In genomic region chr11:53773641-53774360, GRCm38 (mm10) we compare ENCODE assay signal across 28 mouse cellular contexts. TPM values are rescaled to one million over a fixed set of nuclear protein-coding genes. Genes with fewer than 3 reads are reported as not detected.
"Had no signal": no experiment of that assay in that cellular context is flagged by ENCODE, and none has a peak within 500 bp of the region (broad histone marks: within the 10 kb centered on the region; RNA-seq: fewer than 3 reads in every experiment).

No protein-coding gene starts in this region.

- H3K9me3 ChIP-seq: heart, embryonic 10.5 days; heart, embryonic 13.5 days; heart, embryonic 15.5 days; hindbrain, embryonic 10.5 days; hindbrain, embryonic 12.5 days; intestine, embryonic 15.5 days; limb, embryonic 10.5 days; limb, embryonic 12.5 days; liver, embryonic 13.5 days; liver, embryonic 15.5 days had no signal

- H3K4me3 ChIP-seq: heart, embryonic 10.5 days; heart, embryonic 13.5 days; heart, embryonic 15.5 days; hindbrain, embryonic 10.5 days; hindbrain, embryonic 12.5 days; intestine, embryonic 15.5 days; layer of hippocampus, adult 2 months; left cerebral cortex, adult 2 months; limb, embryonic 10.5 days; limb, embryonic 12.5 days; liver, embryonic 13.5 days; liver, embryonic 15.5 days had no signal

- H3K9ac ChIP-seq: heart, embryonic 13.5 days; heart, embryonic 15.5 days; hindbrain, embryonic 12.5 days; hindbrain, embryonic 14.5 days; intestine, embryonic 15.5 days; limb, embryonic 12.5 days; liver, embryonic 13.5 days; liver, embryonic 15.5 days had no signal

- H3K27me3 ChIP-seq: heart, embryonic 15.5 days; intestine, embryonic 15.5 days had no signal

- H3K4me2 ChIP-seq: heart, embryonic 13.5 days; heart, embryonic 15.5 days; hindbrain, embryonic 12.5 days; hindbrain, embryonic 14.5 days; intestine, embryonic 15.5 days; limb, embryonic 12.5 days; liver, embryonic 11.5 days; liver, embryonic 13.5 days; liver, embryonic 15.5 days had no signal

- H3K36me3 ChIP-seq: hindbrain, embryonic 12.5 days had no signal

- H3K27ac ChIP-seq: heart, embryonic 10.5 days; heart, embryonic 13.5 days; heart, embryonic 15.5 days; hindbrain, embryonic 10.5 days; hindbrain, embryonic 12.5 days; hindbrain, embryonic 14.5 days; intestine, embryonic 15.5 days; layer of hippocampus, adult 2 months; left cerebral cortex, adult 2 months; limb, embryonic 10.5 days; limb, embryonic 12.5 days; liver, embryonic 13.5 days; liver, embryonic 15.5 days had no signal

- DNase-seq: gastrocnemius, postnatal 10 days; gastrocnemius, postnatal 25 days; heart, postnatal 4 days; kidney, adult 18-20 months; kidney, adult 8-10 months; kidney, postnatal 10 days; kidney, postnatal 4 days; liver; liver, embryonic 13.5 days had no signal

- ATAC-seq: hindbrain, embryonic 16.5 days; intestine, embryonic 15.5 days had no signal

RNA-seq across cellular contexts. Expression of gene Gm17334, which starts 0.8 kb away (rescaled TPM):
- polyA plus RNA-seq: heart, embryonic 10.5 days; heart, embryonic 15.5 days; heart, postnatal 0 days; hindbrain, embryonic 10.5 days; hindbrain, embryonic 12.5 days; hindbrain, embryonic 14.5 days; hindbrain, embryonic 16.5 days; kidney, embryonic 14.5 days; limb, embryonic 10.5 days; liver, embryonic 11.5 days; liver, embryonic 13.5 days had no signal

RNA-seq across cellular contexts. Expression of gene Il5, which starts 53.2 kb away (rescaled TPM):
- polyA plus RNA-seq: heart, embryonic 10.5 days; heart, embryonic 13.5 days; heart, embryonic 15.5 days; hindbrain, embryonic 10.5 days; hindbrain, embryonic 12.5 days; hindbrain, embryonic 14.5 days; hindbrain, embryonic 16.5 days; inflammation-experienced regulatory T-cells, adult 6 months; intestine, embryonic 15.5 days; kidney, embryonic 14.5 days; kidney, embryonic 16.5 days; limb, embryonic 10.5 days; limb, embryonic 12.5 days; limb, embryonic 14.5 days; liver, embryonic 11.5 days; liver, embryonic 13.5 days; liver, embryonic 15.5 days had no signal
